Mouse (Mus musculus): ENCODE results near the gene Pla2g1b.

- no peak for TF ChIP-seq CTCF (IDR thresholded peaks at IDR 0.05; ENCODE audit: low read depth)
- no peak for TF ChIP-seq EP300 (IDR thresholded peaks at IDR 0.05; ENCODE audit: low read depth)
Measured at GRCm38 (mm10) chr5:115497033-115497432, 31.0 kb downstream of the Pla2g1b start.

Data from liver, postnatal 0 days (tissue).